Mouse (Mus musculus): Measurements from ENCODE around the gene Serpinf1. TPM values are rescaled to one million over a fixed set of nuclear protein-coding genes. Genes with fewer than 3 reads are reported as not detected.
"Not testable (repeated sequence)": the region's sequence is repeated elsewhere in the genome, so short reads cannot be mapped to it uniquely, and the experiment has no call there.

The Serpinf1 gene
- polyA plus RNA-seq, 1 experiment from 2014 or later: 44.9 TPM

GRCm38 (mm10) chr11:75423091-75423490 lies 590 bp upstream of the Serpinf1 start:
- DNase-seq (ENCODE audit: low spot score): no peak

DNA sequence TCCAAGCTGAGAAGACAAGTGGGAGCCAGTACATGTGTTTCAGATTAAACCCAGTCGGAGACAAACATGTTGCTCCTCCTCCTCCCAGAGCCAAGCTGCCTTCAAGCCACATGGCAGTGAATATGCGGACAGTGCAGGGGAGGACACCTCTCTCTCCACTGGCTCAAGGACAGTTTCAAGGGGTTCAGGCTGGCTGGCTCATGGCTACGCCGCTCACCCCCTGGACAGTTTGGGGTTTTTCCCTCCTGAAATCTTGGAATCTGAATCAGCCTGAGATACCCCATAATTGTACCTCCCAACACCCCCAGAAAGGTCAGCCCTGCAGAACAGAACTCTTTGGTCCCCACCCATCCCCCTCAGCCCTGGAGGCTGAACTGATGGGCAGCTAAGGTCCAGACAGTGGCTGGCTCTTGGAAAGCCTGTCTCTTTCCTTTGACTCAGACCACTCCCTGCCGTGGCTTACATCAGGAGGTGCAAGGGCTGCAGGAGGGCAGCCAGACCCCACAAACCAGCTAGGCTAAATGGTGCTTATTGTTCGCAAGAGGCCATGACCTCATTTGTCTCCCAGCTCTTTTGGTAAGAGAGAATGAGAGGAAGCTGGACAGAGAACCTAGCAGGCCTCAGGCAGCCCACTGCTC lies 1.0 kb downstream of the Serpinf1 start:
- no peak for DNase-seq (ENCODE audit: low spot score)

- DNase-seq (ENCODE audit: low spot score): no peak
Observed at GRCm38 (mm10) chr11:75420810-75421374, 1.6 kb downstream of the Serpinf1 start.

- DNase-seq (ENCODE audit: low spot score): no peak
Observed at GRCm38 (mm10) chr11:75420037-75420436, 2.5 kb downstream of the Serpinf1 start.

- DNase-seq (ENCODE audit: low spot score): no peak
Observed at GRCm38 (mm10) chr11:75415994-75416393, 6.5 kb downstream of the Serpinf1 start.

DNA sequence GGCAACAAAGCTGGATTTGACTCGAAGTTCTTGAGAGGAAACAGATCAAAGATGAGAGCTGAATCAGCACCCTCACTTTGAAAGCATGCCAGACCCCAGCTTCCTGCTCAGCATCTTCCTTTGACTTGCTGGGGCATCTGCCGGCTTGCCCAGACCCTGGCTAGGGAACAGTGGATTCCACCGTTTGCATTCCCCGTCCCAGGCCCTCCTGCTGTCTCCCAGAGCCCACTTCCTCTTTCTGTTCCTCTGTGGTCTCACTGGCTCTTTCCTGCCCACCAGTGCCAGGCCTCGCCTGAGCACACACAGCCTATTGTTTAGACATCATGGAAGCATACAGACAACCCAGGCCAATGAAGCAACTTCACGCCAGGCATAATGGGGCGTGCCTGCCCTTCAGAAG lies 7.4 kb downstream of the Serpinf1 start:
- DNase-seq (ENCODE audit: low spot score): peak; percentile 61

DNA sequence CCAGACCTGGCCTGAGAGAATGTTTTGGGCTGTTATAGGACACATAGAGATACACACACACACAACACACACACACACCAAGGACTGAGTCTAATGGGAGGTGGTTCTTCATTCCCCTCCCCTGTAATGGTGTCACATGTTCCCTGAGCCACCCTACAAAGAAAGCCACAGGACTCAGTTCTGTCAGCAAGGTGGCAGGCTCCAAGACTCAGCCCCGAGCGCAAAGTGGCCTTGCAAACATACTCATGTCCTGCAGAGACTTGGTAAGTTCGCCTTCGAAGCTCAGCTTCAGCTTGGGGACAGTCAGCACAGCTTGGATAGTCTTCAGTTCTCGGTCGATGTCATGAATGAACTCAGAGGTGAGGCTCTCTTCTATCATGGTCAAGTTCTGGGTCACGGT lies 11.9 kb downstream of the Serpinf1 start:
- DNase-seq (ENCODE audit: low spot score): peak; percentile 55

DNA sequence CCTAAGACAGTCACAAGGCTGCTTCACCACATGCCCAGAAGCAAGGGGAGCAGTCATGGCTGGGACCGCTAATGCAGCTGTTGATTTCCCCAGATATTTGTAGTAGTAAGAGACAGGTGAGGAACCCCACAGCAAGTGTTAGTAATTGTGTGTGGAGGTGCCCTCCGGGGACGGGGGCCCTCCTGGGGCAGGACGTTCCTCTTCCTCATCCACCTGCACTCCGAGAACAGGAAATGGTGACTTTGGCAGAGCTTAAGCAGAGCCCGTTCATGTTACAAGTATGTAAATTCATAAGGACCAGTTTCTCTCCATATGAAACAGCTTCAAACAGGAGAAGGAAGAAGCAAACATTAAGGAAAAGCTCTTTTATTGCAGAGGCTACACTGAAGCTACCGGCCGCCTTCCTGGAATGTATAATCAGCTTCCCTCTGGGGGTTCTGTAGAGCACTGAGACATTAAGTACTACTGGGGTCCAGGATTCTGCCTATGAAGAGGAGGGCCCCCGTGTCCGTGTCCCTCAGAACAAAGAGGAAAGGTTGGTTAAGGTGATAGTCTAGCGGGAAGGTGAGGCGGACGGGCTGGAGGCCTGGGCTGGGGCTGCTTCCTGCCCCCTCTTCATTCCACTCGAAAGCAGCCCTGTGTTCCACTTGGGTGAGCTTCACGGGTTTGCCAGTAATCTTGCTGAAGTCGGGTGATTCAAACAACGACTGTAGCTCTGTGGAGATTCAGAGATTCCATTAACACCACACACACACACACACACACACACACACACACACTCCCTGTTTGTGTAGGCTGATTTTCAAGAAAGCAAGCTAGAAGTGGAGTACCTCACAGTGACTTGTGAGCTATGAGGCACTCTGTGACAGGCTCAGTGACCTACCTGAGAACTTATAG lies 12.6 kb downstream of the Serpinf1 start:
- peak; percentile 69 for DNase-seq (ENCODE audit: low spot score)

DNA sequence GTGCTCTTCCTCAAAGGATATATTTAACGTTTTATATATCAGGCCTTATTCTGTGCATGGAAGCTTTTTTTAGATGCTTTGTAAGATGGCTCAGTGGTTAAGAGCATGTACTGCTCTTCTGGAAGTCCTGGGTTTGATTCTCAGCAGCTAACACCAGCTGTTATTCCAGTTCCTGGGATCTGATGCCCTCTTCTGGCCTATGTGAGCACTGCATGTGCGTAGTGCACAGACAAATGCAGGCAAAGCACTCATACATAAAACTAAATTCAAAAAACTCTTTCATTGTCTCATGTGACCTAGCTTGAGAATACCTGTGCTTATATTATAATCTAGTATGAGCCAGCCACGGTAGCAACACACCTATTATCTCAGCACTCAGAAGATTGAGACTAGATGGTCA lies 15.6 kb downstream of the Serpinf1 start:
- peak; percentile 67 for DNase-seq (ENCODE audit: low spot score)

DNA sequence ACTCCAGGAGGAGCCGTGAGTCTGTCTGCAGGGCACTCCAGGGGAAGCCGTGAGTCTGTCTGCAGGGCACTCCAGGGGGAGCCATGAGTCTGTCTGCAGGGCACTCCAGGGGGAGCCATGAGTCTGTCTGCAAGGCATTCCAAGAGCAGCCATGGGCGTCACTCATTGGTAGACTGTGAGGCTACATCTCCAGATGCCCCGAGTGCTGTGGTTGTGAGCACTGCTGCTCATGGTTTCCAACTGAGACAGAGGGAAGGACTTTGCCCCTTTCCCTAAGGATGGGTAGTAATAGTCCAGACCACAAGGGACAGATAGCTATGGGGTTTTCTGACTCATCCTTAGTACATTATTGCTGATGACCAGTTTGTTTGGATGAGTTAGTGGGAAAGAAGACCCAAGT lies 16.4 kb downstream of the Serpinf1 start:
- DNase-seq (ENCODE audit: low spot score): no peak

DNA sequence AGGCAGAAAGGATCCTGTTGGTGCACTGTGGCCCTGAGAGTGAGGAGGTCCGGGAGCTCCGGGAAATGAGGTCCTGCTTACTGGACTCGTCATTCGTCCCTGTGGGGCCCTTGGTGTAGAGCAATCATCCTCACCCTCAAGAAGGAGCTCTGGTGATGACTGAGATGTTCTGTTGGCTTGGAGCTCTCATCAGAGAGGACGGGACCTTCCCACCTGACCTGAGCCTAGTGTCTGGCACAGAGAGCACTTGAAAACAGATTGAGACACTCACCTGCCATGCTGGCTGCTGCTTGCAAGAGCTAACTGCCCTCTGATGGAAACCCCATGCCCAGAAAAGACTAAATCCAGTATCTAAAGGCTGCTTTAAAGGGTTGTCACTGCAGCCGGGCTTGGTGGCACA lies 17.7 kb downstream of the Serpinf1 start:
- DNase-seq (ENCODE audit: low spot score): no peak

- DNase-seq (ENCODE audit: low spot score): no peak
Observed at GRCm38 (mm10) chr11:75403301-75404052, 19.0 kb downstream of the Serpinf1 start.

- DNase-seq (ENCODE audit: low spot score): peak; percentile 56
Observed at GRCm38 (mm10) chr11:75402271-75402690, 20.2 kb downstream of the Serpinf1 start.

DNA sequence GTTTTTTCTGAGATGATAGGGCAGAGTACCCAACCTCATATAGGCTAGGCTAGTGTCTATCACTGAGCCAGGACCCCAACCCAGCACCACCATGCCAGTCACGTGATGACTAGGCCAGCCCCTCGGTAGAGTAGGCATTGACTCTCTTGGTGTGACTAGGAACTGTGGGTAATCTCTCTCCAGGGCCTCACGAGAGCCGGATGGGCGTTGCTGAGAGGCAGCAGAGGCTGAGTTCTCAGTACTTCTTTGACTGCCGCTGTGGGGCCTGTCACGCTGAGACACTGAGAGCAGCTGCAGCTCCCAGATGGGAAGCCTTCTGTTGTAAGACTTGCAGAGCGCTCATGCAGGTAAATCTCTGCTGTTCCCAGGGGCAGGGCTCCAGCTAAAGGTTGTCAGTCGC lies 22.4 kb downstream of the Serpinf1 start:
- peak; percentile 29 for DNase-seq (ENCODE audit: low spot score)

DNA sequence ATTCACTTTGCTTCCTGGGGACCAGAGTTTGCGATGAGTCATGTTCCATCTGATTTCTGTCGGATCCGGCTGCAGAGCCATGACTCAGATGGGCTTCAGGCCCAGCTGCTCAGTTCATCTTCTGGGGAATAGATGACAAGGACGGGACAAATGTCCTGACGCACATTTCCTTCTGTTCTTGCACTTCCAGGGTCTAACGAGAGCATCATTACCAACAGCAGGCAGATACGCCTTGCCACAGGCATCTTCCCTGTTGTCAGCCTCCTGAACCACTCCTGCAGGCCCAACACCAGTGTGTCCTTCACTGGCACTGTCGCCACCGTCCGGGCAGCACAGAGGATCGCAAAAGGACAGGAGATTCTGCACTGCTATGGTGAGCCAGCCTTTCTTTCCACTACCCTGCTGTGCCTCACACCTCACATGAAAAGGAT lies 23.1 kb downstream of the Serpinf1 start:
- no peak for DNase-seq (ENCODE audit: low spot score)

DNA sequence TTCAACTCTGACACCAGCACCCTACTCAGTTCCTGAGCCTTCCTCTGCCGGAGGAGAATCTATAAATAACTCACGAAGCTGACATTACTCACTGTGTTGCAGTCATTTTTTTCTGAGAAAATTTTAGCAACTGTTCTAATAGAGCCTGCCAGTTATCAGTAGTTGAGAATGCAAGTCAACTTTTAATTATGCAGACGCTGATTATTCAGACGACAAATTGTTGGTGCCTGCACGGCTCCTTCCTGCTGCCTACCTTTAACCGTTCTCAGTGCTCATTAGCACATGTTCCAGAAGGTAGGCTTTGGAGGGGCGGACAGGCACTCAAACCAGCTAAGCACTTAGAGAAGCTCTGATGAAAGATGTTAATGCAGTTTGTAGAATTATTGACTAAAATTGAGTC lies 25.0 kb downstream of the Serpinf1 start:
- DNase-seq (ENCODE audit: low spot score): no peak

- DNase-seq (ENCODE audit: low spot score): no peak
Observed at GRCm38 (mm10) chr11:75395611-75396010, 26.9 kb downstream of the Serpinf1 start.

DNA sequence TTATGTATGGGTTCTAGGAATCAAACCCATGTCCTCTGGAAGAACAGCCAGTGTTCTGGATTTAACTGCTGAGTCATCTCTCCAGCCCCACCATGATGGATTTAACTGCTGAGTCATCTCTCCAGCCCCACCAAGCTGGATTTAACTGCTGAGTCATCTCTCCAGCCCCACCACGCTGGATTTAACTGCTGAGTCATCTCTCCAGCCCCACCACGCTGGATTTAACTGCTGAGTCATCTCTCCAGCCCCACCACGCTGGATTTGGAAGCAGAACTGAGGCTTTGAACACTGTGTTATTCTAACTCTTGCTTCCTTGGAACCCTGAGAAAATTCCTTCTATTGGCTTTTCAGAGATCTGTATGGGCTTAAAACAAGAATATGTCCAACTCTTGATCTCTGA lies 39.0 kb downstream of the Serpinf1 start:
- not testable (repeated sequence) for DNase-seq (ENCODE audit: low spot score)

GRCm38 (mm10) chr11:75378786-75379185 lies 43.7 kb downstream of the Serpinf1 start:
- DNase-seq (ENCODE audit: low spot score): not testable (repeated sequence)

- DNase-seq (ENCODE audit: low spot score): no peak
Observed at GRCm38 (mm10) chr11:75377125-75377524, 45.4 kb downstream of the Serpinf1 start.

Measured in thymus, postnatal 0 days (tissue).